Mouse (Mus musculus): Measurements from ENCODE around the gene Tbl1x.

Tbl1x gene

GRCm38 (mm10) chrX:77510371-77511300 lies at the start of gene Tbl1x:
TSS of gene Tbl1x (plus strand) at chrX:77511013.
- ChIA-PET POLR2A (interaction anchor here (0.5 to 10.3 kb wide), 36 partner anchors 8 to 1746 kb away, joined by 3 to 168 read pairs (median 6); no protein-coding TSS in a partner anchor), CTCF (interaction anchor here in 2 of 4 experiments (0.6 to 1.3 kb wide), 4 partner anchors 84 to 1706 kb away, joined by 3 to 11 read pairs (median 3); no protein-coding TSS in a partner anchor)

DNA sequence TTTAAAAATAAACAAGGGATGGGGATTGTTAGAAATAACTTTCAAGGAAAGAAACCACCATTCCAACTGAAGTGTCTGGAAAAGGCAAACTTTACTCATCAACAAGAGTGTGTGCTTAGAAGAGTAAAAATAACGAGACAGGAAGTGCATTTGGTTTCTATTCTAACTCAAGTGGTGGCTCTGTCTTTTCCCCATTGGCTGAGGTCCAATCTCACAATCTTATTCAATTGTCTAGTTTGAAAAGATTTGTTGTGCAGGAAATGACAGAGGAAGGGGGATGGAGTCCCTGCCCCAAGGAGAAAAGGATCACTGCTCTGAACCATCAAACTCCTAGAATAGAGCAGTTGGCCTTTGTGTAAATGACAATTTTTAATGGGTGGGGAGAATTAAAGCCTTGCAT lies 41.6 kb upstream of the Tbl1x start:
- ChIA-PET CTCF (no interaction called here), POLR2A (no interaction called here)

DNA sequence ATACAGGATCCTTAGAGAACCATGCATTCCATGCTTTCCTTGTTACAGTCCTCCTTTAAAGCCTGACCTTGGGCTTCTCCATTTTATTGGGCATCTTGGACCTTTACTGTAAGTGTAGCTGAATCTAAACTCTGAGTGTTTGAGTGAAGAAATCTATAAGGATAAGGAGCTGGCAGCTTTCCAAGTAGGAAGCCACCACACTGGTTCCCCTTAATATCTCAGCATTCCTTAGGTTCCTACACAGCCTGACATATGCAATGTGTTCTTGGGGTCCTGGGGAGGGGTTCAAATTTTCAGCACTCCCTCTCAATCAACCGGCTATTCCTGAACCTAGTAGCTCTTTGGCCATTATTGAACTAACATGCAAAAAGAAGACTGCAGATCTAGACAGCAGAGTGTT lies 38.0 kb upstream of the Tbl1x start:
- ChIA-PET CTCF (no interaction called here), POLR2A (no interaction called here)

- POLR2A ChIA-PET = no interaction called here
Observed at GRCm38 (mm10) chrX:77473511-77473910, 37.3 kb upstream of the Tbl1x start.

GRCm38 (mm10) chrX:77474551-77474950 lies 36.3 kb upstream of the Tbl1x start:
- POLR2A ChIA-PET = no interaction called here
- CTCF ChIA-PET = no interaction called here

More at GRCm38 (mm10) chrX:77473511-77473910, 37.3 kb upstream of the Tbl1x start:
- CTCF ChIA-PET = no interaction called here

DNA sequence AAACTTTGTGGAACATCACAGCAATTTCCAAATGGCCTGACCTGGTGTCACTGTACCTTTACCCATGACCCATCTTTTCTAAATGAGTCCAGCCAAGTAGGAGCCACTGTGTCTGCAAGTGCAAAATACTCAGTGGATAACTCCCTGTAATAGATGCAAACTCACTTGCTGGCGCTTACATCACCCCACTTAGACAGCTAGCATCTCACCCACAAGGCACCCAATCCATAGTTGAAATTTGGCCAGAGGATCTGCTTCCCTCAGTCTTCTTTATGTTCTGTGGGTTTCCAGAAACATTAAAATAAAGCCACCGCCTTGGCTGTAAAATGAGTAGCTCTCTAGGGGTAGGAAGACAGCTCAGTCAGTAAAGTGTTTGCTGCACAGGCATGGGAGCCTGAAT lies 33.3 kb upstream of the Tbl1x start:
- POLR2A ChIA-PET = interaction anchor here in 1 of 4 experiments (0.6 to 0.8 kb wide), 4 partner anchors 26 to 180 kb away, joined by 3 to 4 read pairs (median 3); partner anchors contain the start of gene Tbl1x
- CTCF ChIA-PET = no interaction called here

DNA sequence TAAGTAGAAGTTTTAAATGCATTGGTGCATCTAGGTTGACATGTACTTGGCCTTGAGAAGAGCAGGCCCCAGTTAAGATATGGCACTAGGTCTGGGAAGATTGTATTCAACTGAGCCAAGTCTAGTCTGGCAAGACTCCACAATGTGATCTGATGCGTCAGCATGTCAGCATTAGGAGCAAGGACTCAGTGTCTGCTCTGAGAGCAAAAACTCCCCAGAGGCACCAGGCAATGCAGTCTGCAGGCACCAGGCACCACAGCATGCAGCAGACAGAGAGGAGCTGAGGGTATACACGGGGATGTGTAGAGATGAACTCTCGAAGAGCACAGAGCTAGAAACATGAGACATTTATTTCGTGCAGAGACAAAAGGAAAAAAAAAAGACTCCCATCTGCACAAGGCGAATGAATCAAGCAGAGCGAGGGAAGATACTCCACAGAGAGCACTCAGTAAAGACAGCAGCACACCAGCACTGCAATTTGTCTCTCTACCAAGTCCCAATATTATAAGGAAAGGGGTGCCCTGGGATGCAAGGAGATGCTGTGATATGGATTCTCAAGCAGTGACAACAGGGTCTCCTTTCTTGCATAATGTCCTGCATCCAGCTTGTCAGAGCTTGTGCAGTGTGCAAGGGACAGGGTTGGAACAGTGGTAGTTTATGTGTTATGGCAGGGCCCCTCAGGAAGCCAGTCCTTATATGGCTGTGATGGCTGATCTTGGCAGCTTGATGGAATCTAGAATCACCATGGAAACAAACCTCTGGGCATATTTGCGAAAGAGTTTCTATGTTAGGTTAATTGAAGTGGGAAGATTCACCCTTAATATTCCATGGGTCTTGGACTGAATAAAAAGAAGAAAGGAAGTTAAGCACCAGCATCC lies 22.7 kb upstream of the Tbl1x start:
- POLR2A ChIA-PET = no interaction called here
- CTCF ChIA-PET = no interaction called here

DNA sequence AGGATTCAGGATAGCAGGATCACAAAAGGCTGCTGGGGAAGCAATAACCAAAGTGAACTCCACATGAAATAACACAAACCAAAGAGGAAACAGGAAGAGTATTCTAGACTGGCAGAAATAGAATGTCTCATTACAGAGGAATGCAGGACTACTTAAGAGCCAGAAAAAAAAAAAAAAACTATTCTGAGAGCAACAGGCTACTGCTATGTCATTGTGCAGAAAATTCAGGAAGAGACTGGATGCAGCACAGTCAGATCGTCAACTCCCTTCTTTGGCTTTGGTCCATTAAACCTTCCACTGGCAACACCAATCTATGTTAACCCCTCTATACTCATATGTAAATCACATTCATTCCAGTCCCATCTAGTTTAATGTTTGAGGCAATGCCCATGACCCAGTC lies 20.7 kb upstream of the Tbl1x start:
- ChIA-PET CTCF (no interaction called here), POLR2A (no interaction called here)

GRCm38 (mm10) chrX:77509149-77509548 lies 1.7 kb upstream of the Tbl1x start:
- ChIA-PET POLR2A (interaction anchor here (0.6 to 10.3 kb wide), 40 partner anchors 9 to 1745 kb away, joined by 3 to 168 read pairs (median 4); partner anchors contain the start of genes Pls3 (in 1 of the 4) and Prkx (in 1 of the 4)), CTCF (interaction anchor here in 1 of 4 experiments (1.1 kb wide), 1 partner anchor 76 kb away, joined by 10 read pairs; no protein-coding TSS in a partner anchor)

GRCm38 (mm10) chrX:77509776-77510175 lies 1.0 kb upstream of the Tbl1x start:
- ChIA-PET CTCF (no interaction called here), POLR2A (interaction anchor here (0.7 to 10.3 kb wide), 39 partner anchors 8 to 1745 kb away, joined by 3 to 168 read pairs (median 5); partner anchors contain the start of genes Pls3 (in 1 of the 4) and Prkx (in 1 of the 4))

GRCm38 (mm10) chrX:77511301-77511993 lies 634 bp downstream of the Tbl1x start:
- ChIA-PET CTCF (interaction anchor here in 2 of 4 experiments (0.6 to 1.3 kb wide), 3 partner anchors 85 to 1707 kb away, joined by 3 to 11 read pairs (median 3); no protein-coding TSS in a partner anchor), POLR2A (interaction anchor here (0.6 to 10.3 kb wide), 27 partner anchors 7 to 1747 kb away, joined by 3 to 168 read pairs (median 4); no protein-coding TSS in a partner anchor)

DNA sequence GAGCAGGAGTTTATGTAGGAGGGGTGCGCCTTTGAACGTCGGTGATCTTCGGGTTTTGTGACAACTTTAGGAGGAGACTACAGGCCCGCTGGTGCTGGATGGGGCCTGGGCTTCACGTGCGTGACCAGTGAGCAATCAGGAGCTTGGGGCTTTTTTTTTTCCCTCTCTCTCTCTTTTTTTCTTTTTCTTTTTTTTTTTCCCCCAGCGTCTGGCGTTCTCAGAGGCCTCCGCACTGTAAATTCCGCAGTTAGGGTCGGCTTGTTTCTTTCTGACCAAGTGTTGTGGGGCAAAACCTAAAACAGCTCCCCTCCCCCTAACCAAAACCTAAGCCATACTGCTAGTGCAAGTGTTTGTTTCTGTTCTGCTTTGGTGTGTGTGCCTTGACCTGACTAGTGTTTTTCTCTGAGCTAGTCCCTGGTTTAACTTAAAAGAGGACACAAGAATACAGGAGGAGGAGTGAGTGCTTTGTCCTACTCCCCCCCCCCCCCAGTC lies 1.2 kb downstream of the Tbl1x start:
- ChIA-PET CTCF (no interaction called here), POLR2A (interaction anchor here (0.6 to 10.3 kb wide), 17 partner anchors 8 to 1748 kb away, joined by 3 to 168 read pairs (median 4); no protein-coding TSS in a partner anchor)

DNA sequence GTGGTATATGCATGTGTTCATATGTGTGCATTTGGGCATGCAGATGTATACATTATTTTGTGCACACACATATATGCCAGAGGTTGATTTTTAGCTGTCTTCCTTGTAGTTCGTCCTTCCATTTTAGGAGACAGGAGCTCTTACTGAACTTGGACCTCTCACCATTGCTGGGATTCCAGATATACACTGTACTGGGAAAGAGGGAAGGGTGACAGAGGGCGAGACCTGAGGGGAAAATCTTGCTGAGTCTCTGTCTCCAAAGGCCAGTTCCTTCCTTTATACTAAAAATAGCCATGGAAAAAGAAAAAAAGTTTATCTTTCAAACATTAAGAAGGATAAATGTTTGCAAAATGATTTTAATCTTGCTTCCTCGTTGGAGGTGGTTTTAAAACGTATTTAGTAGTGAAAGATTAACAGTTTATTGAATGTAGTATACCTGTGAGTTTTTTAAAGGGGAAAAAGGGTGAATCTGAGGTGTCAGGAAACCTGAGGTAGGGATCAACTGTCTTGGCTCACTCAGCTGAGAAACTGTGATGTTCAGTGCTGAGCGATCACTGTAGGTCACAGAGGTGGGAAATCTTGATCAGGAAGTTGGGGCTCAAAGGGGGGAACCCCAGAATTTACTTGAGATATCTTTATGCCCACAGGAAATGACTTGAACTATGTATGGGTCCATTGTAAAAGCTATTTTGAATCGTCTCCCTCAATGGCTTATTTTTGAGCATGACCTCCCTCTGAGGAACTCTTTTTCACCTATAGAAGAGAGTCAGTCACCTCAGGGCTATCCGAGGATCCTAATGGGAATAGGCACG lies 6.7 kb downstream of the Tbl1x start:
- ChIA-PET CTCF (no interaction called here), POLR2A (interaction anchor here in 2 of 4 experiments (1.1 to 10.3 kb wide), 4 partner anchors 8 to 120 kb away, joined by 3 to 168 read pairs (median 8); partner anchors contain the start of gene Tbl1x (in 1 of the 2))

GRCm38 (mm10) chrX:77518929-77519328 lies 8.1 kb downstream of the Tbl1x start:
- POLR2A ChIA-PET = interaction anchor here in 1 of 4 experiments (0.6 to 10.3 kb wide), 4 partner anchors 7 to 1357 kb away, joined by 3 to 168 read pairs (median 8); partner anchors contain the start of gene Tbl1x
- CTCF ChIA-PET = no interaction called here

DNA sequence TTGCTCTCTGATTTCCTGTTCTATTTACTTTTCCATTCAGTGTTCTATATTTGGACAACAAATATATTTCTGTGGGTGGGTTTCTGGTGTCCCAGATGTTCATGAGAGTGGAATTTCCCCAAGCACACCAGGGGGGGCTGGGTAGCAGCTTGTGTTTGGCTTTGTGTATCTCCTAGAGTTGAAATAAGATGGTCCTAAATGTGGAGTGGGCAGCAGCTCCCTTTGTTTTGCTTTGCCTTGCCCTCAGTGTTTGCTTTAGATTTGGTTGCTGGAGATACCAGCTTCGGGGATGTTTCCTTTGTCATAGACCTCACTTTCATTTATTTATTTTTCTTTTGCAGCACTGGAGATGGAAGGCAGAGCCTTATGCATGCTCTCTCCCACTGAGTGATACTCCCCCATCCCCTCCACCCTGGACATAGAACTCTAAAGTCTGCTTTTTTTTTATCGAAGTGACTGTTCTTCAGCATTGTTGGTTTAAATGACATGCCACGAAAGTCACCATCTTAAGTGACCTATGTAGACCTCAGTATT lies 12.1 kb downstream of the Tbl1x start:
- POLR2A ChIA-PET = interaction anchor here in 3 of 4 experiments (1.1 to 12.3 kb wide), 3 partner anchors 9 to 13 kb away, joined by 3 to 168 read pairs (median 6); partner anchors contain the start of gene Tbl1x (in 2 of the 3)
- CTCF ChIA-PET = no interaction called here

- CTCF ChIA-PET = no interaction called here
- POLR2A ChIA-PET = interaction anchor here (0.6 to 12.3 kb wide), 17 partner anchors 8 to 99 kb away, joined by 3 to 168 read pairs (median 4); partner anchors contain the start of gene Tbl1x (in 3 of the 4)
Observed at GRCm38 (mm10) chrX:77525179-77525578, 14.4 kb downstream of the Tbl1x start.

DNA sequence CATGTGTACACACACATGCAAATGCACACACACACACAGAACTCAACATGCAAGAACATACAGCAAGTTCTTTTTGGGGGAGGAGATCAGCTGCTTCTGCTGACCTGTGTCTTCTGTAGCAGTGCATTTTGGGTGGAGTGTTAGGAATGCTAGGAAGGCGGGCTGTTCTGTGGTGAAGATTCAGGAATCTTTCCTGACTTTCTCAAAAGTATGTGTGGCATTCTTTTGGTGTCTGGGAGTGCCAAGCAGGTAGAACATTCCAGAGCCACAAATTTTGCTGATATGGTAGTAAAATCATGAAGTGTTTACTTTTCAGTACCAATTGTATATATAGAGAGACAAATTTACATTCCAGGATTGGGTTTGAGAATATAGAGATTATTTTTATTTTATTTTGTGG lies 17.6 kb downstream of the Tbl1x start:
- POLR2A ChIA-PET = interaction anchor here in 2 of 4 experiments (0.9 to 12.3 kb wide), 5 partner anchors 10 to 39 kb away, joined by 3 to 168 read pairs (median 4); partner anchors contain the start of gene Tbl1x (in 1 of the 2)

More for the DNA sequence above, 17.6 kb downstream of the Tbl1x start:
- CTCF ChIA-PET = no interaction called here
